Mouse (Mus musculus): Measurements from ENCODE around the gene Pgm3. TPM values are rescaled to one million over a fixed set of nuclear protein-coding genes. Genes with fewer than 3 reads are reported as not detected.

The Pgm3 gene
- polyA plus RNA-seq, 1 experiment from 2014 or later = 38.9 TPM

GRCm38 (mm10) chr9:86583740-86584139 is 12.1 kb upstream of the Pgm3 start:
- 48% methylated on average over 3 of the region's 3 CpGs for WGBS
- no peaks in the 10 kb centered on the region for H3K36me3 ChIP-seq
- DNase-seq (ENCODE audit: low spot score) = peak; percentile 65
- H3K27me3 ChIP-seq (ENCODE audit: insufficient read depth, poor library complexity, severe bottlenecking) = no peaks in the 10 kb centered on the region
- H3K4me1 ChIP-seq (replicated peaks) = no peaks in the 10 kb centered on the region
- H3K4me3 ChIP-seq = no peak overlapping the region
- no peaks in the 10 kb centered on the region for H3K9me3 ChIP-seq
- H3K27ac ChIP-seq = no peak overlapping the region

GRCm38 (mm10) chr9:86579657-86580056 is 8.0 kb upstream of the Pgm3 start:
- Histone ChIP-seq H3K4me3 (no peak overlapping the region), H3K36me3 (no peaks in the 10 kb centered on the region), H3K27ac (no peak overlapping the region), H3K9me3 (no peaks in the 10 kb centered on the region), H3K27me3 (ENCODE audit: insufficient read depth, poor library complexity, severe bottlenecking) (no peaks in the 10 kb centered on the region), H3K4me1 (replicated peaks) (no peaks in the 10 kb centered on the region)
- no peak for DNase-seq (ENCODE audit: low spot score)
- 93% methylated on average over 10 of the region's 10 CpGs for WGBS

GRCm38 (mm10) chr9:86575178-86575577 is 3.5 kb upstream of the Pgm3 start:
- WGBS = 93% methylated on average over 6 of the region's 6 CpGs
- H3K4me3 ChIP-seq = no peak overlapping the region
- no peaks in the 10 kb centered on the region for H3K27me3 ChIP-seq (ENCODE audit: insufficient read depth, poor library complexity, severe bottlenecking)
- H3K4me1 ChIP-seq (replicated peaks) = peaks cover 18% of the 10 kb centered on the region
- H3K36me3 ChIP-seq = no peaks in the 10 kb centered on the region
- H3K27ac ChIP-seq = no peak overlapping the region
- DNase-seq (ENCODE audit: low spot score) = no peak
- H3K9me3 ChIP-seq = no peaks in the 10 kb centered on the region

GRCm38 (mm10) chr9:86573616-86574303 is 2.1 kb upstream of the Pgm3 start:
- DNase-seq (ENCODE audit: low spot score) = no peak
- no peak overlapping the region for H3K4me3 ChIP-seq
- H3K9me3 ChIP-seq = no peaks in the 10 kb centered on the region
- peaks cover 10% of the 10 kb centered on the region for H3K36me3 ChIP-seq
- no peaks in the 10 kb centered on the region for H3K27me3 ChIP-seq (ENCODE audit: insufficient read depth, poor library complexity, severe bottlenecking)
- no peak overlapping the region for H3K27ac ChIP-seq
- 89% methylated on average over 20 of the region's 20 CpGs for WGBS
- peaks cover 20% of the 10 kb centered on the region for H3K4me1 ChIP-seq (replicated peaks)

- Histone ChIP-seq H3K27me3 (ENCODE audit: insufficient read depth, poor library complexity, severe bottlenecking) (no peaks in the 10 kb centered on the region), H3K27ac (no peak overlapping the region), H3K36me3 (peaks cover 20% of the 10 kb centered on the region), H3K4me3 (peak overlapping the region; percentile 81), H3K9me3 (no peaks in the 10 kb centered on the region), H3K4me1 (replicated peaks) (peaks cover 20% of the 10 kb centered on the region)
- WGBS = 8% methylated on average over 13 of the region's 13 CpGs
- DNase-seq (ENCODE audit: low spot score) = peak; percentile 85
Observed at GRCm38 (mm10) chr9:86572636-86573291, 1.1 kb upstream of the Pgm3 start.

- peaks cover 25% of the 10 kb centered on the region for H3K36me3 ChIP-seq
- peak overlapping the region; percentile 88 for H3K27ac ChIP-seq
- 1% methylated on average over 25 of the region's 25 CpGs for WGBS
- peak overlapping the region; percentile 81 for H3K4me3 ChIP-seq
- no peak for DNase-seq (ENCODE audit: low spot score)
- H3K4me1 ChIP-seq (replicated peaks) = peaks cover 20% of the 10 kb centered on the region
- H3K27me3 ChIP-seq (ENCODE audit: insufficient read depth, poor library complexity, severe bottlenecking) = no peaks in the 10 kb centered on the region
- H3K9me3 ChIP-seq = no peaks in the 10 kb centered on the region
Observed at GRCm38 (mm10) chr9:86572196-86572595, 554 bp upstream of the Pgm3 start.

GRCm38 (mm10) chr9:86570946-86571345 is 696 bp downstream of the Pgm3 start:
- WGBS = 17% methylated on average over 8 of the region's 8 CpGs
- Histone ChIP-seq H3K4me3 (peak overlapping the region; percentile 81), H3K4me1 (replicated peaks) (peaks cover 20% of the 10 kb centered on the region)

GRCm38 (mm10) chr9:86570261-86570890 is 1.3 kb downstream of the Pgm3 start:
- 85% methylated on average over 10 of the region's 10 CpGs for WGBS
- H3K4me3 ChIP-seq = peak overlapping the region; percentile 81
- no peak for DNase-seq (ENCODE audit: low spot score)

More at GRCm38 (mm10) chr9:86570946-86571345, 696 bp downstream of the Pgm3 start:
- peaks cover 37% of the 10 kb centered on the region for H3K36me3 ChIP-seq
- H3K9me3 ChIP-seq = no peaks in the 10 kb centered on the region
- no peak overlapping the region for H3K27ac ChIP-seq
- no peaks in the 10 kb centered on the region for H3K27me3 ChIP-seq (ENCODE audit: insufficient read depth, poor library complexity, severe bottlenecking)
- peak; percentile 5 for DNase-seq (ENCODE audit: low spot score)

GRCm38 (mm10) chr9:86569314-86569910 is 2.2 kb downstream of the Pgm3 start:
- H3K27ac ChIP-seq = no peak overlapping the region
- peaks cover 20% of the 10 kb centered on the region for H3K4me1 ChIP-seq (replicated peaks)
- H3K9me3 ChIP-seq = no peaks in the 10 kb centered on the region
- H3K4me3 ChIP-seq = no peak overlapping the region
- H3K27me3 ChIP-seq (ENCODE audit: insufficient read depth, poor library complexity, severe bottlenecking) = no peaks in the 10 kb centered on the region
- DNase-seq (ENCODE audit: low spot score) = no peak
- WGBS = 84% methylated on average over 3 of the region's 3 CpGs
- peaks cover 52% of the 10 kb centered on the region for H3K36me3 ChIP-seq

More at GRCm38 (mm10) chr9:86570261-86570890, 1.3 kb downstream of the Pgm3 start:
- Histone ChIP-seq H3K9me3 (no peaks in the 10 kb centered on the region), H3K4me1 (replicated peaks) (peaks cover 20% of the 10 kb centered on the region), H3K27me3 (ENCODE audit: insufficient read depth, poor library complexity, severe bottlenecking) (no peaks in the 10 kb centered on the region), H3K36me3 (peaks cover 43% of the 10 kb centered on the region), H3K27ac (no peak overlapping the region)

GRCm38 (mm10) chr9:86560543-86560942 is 11.1 kb downstream of the Pgm3 start:
- DNase-seq (ENCODE audit: low spot score) = no peak
- 91% methylated on average over 3 of the region's 3 CpGs for WGBS

GRCm38 (mm10) chr9:86554641-86555040 is 17.0 kb downstream of the Pgm3 start:
- DNase-seq (ENCODE audit: low spot score) = no peak
- Histone ChIP-seq H3K9me3 (no peaks in the 10 kb centered on the region), H3K4me3 (no peak overlapping the region), H3K27ac (no peak overlapping the region), H3K27me3 (ENCODE audit: insufficient read depth, poor library complexity, severe bottlenecking) (no peaks in the 10 kb centered on the region), H3K4me1 (replicated peaks) (no peaks in the 10 kb centered on the region), H3K36me3 (peaks cover 92% of the 10 kb centered on the region)
- 92% methylated on average over 4 of the region's 4 CpGs for WGBS

More at GRCm38 (mm10) chr9:86560543-86560942, 11.1 kb downstream of the Pgm3 start:
- Histone ChIP-seq H3K4me1 (replicated peaks) (no peaks in the 10 kb centered on the region), H3K9me3 (no peaks in the 10 kb centered on the region), H3K36me3 (peaks cover 98% of the 10 kb centered on the region), H3K27me3 (ENCODE audit: insufficient read depth, poor library complexity, severe bottlenecking) (no peaks in the 10 kb centered on the region), H3K4me3 (no peak overlapping the region), H3K27ac (no peak overlapping the region)

GRCm38 (mm10) chr9:86553886-86554285 is 17.8 kb downstream of the Pgm3 start:
- 95% methylated on average over 9 of the region's 9 CpGs for WGBS
- H3K4me1 ChIP-seq (replicated peaks) = no peaks in the 10 kb centered on the region
- no peaks in the 10 kb centered on the region for H3K9me3 ChIP-seq
- no peaks in the 10 kb centered on the region for H3K27me3 ChIP-seq (ENCODE audit: insufficient read depth, poor library complexity, severe bottlenecking)
- no peak for DNase-seq (ENCODE audit: low spot score)
- no peak overlapping the region for H3K4me3 ChIP-seq
- peaks cover 92% of the 10 kb centered on the region for H3K36me3 ChIP-seq
- H3K27ac ChIP-seq = no peak overlapping the region

GRCm38 (mm10) chr9:86550717-86551116 is 20.9 kb downstream of the Pgm3 start:
- H3K36me3 ChIP-seq = peaks cover 72% of the 10 kb centered on the region
- DNase-seq (ENCODE audit: low spot score) = no peak
- H3K4me1 ChIP-seq (replicated peaks) = no peaks in the 10 kb centered on the region
- 91% methylated on average over 3 of the region's 3 CpGs for WGBS
- H3K4me3 ChIP-seq = no peak overlapping the region
- no peaks in the 10 kb centered on the region for H3K27me3 ChIP-seq (ENCODE audit: insufficient read depth, poor library complexity, severe bottlenecking)
- H3K27ac ChIP-seq = no peak overlapping the region
- no peaks in the 10 kb centered on the region for H3K9me3 ChIP-seq

All from hindbrain, embryonic 10.5 days (tissue).